Mouse (Mus musculus) testis, adult 2 months (tissue): ENCODE measurements around the gene Acsm3. TPM values are rescaled to one million over a fixed set of nuclear protein-coding genes. Genes with fewer than 3 reads are reported as not detected.

Experiments
- H3K27ac ChIP-seq: fragments of 200-500 bp; 2 replicates; pipeline ENCODE4 v1.5.1; 2012; ENCODE audit warnings: low read depth, low read length; ENCODE audit not compliant: control insufficient read depth, insufficient read depth
- H3K27me3 ChIP-seq: fragments of 200-500 bp; 2 replicates; pipeline ENCODE4 v1.6.1; 2012; ENCODE audit warnings: mild to moderate bottlenecking, low read length, moderate library complexity; ENCODE audit not compliant: control insufficient read depth, insufficient read depth
- H3K36me3 ChIP-seq: fragments of 200-500 bp; 2 replicates; pipeline ENCODE4 v1.6.1; 2012; ENCODE audit warnings: mild to moderate bottlenecking, low read length; ENCODE audit not compliant: control insufficient read depth, insufficient read depth
- H3K4me1 ChIP-seq: fragments of 200-500 bp; 2 replicates; pipeline ENCODE4 v1.6.1; 2012; ENCODE audit warnings: low read length; ENCODE audit not compliant: control insufficient read depth, insufficient read depth
- H3K4me3 ChIP-seq: fragments of 200-500 bp; 2 replicates; pipeline ENCODE4 v1.5.1; 2012; ENCODE audit warnings: low read depth, mild to moderate bottlenecking, low read length, moderate library complexity, mixed read lengths; ENCODE audit not compliant: control insufficient read depth
- CTCF ChIP-seq: fragments of 200-500 bp; IDR thresholded peaks from 2 replicates; pipeline ENCODE4 v1.5.1; 2012; ENCODE audit warnings: low read depth, mild to moderate bottlenecking, inconsistent platforms, low read length, moderate library complexity; ENCODE audit not compliant: control insufficient read depth, insufficient read depth, insufficient replicate concordance
- POLR2A ChIP-seq: fragments of 200-500 bp; IDR thresholded peaks from 2 replicates; pipeline ENCODE4 v1.6.1; 2012; ENCODE audit warnings: low read depth, mild to moderate bottlenecking, inconsistent platforms, low read length, moderate library complexity; ENCODE audit not compliant: control insufficient read depth
- polyA plus RNA-seq: library from polyadenylated mRNA; depleted of rRNA; stranded (reverse); fragments of >200 nt; gene quantifications from 2 replicates; pipeline ENCODE4 v1.2.3, GENCODE M21; 2012

Gene Acsm3
- polyA plus RNA-seq, 1 experiment: 0.42 TPM

- Histone ChIP-seq H3K27me3 (no peaks in the 10 kb centered on the region), H3K4me1 (peaks cover 6% of the 10 kb centered on the region), H3K27ac (no peak overlapping the region), H3K4me3 (peak overlapping the region; percentile 87), H3K36me3 (no peaks in the 10 kb centered on the region)
- TF ChIP-seq POLR2A (no peak), CTCF (peak; percentile 13; the same call in 1 of the 2 replicates)
Observed at GRCm38 (mm10) chr7:119744321-119744720, 16.4 kb upstream of the Acsm3 start.

GRCm38 (mm10) chr7:119745869-119746268 lies 14.9 kb upstream of the Acsm3 start:
- Histone ChIP-seq H3K36me3 (no peaks in the 10 kb centered on the region), H3K4me1 (peaks cover 6% of the 10 kb centered on the region), H3K27me3 (no peaks in the 10 kb centered on the region), H3K27ac (no peak overlapping the region; the same call in 1 of the 2 replicates), H3K4me3 (peak overlapping the region; percentile 73)
- TF ChIP-seq POLR2A (no peak), CTCF (no peak)

- Histone ChIP-seq H3K4me3 (no peak overlapping the region), H3K27me3 (no peaks in the 10 kb centered on the region), H3K4me1 (peaks cover 6% of the 10 kb centered on the region), H3K36me3 (no peaks in the 10 kb centered on the region), H3K27ac (no peak overlapping the region)
- TF ChIP-seq CTCF (no peak), POLR2A (no peak)
Observed at GRCm38 (mm10) chr7:119748761-119749160, 12.0 kb upstream of the Acsm3 start.

GRCm38 (mm10) chr7:119749942-119750341 lies 10.8 kb upstream of the Acsm3 start:
- TF ChIP-seq CTCF: no peak
- no peak for TF ChIP-seq POLR2A
- Histone ChIP-seq H3K36me3 (no peaks in the 10 kb centered on the region), H3K27ac (no peak overlapping the region)

GRCm38 (mm10) chr7:119753696-119754095 lies 7.0 kb upstream of the Acsm3 start:
- TF ChIP-seq CTCF (no peak), POLR2A (no peak)
- Histone ChIP-seq H3K4me3 (no peak overlapping the region), H3K27ac (no peak overlapping the region), H3K4me1 (no peaks in the 10 kb centered on the region), H3K36me3 (no peaks in the 10 kb centered on the region), H3K27me3 (no peaks in the 10 kb centered on the region)

More at GRCm38 (mm10) chr7:119749942-119750341, 10.8 kb upstream of the Acsm3 start:
- H3K4me3 ChIP-seq: no peak overlapping the region
- no peaks in the 10 kb centered on the region for H3K4me1 ChIP-seq
- H3K27me3 ChIP-seq: no peaks in the 10 kb centered on the region

- no peak overlapping the region for H3K4me3 ChIP-seq
- H3K36me3 ChIP-seq: no peaks in the 10 kb centered on the region
- no peak overlapping the region for H3K27ac ChIP-seq
- no peaks in the 10 kb centered on the region; the same call in 1 of the 2 replicates for H3K4me1 ChIP-seq
- TF ChIP-seq CTCF (no peak), POLR2A (no peak)
- H3K27me3 ChIP-seq: no peaks in the 10 kb centered on the region
Observed at GRCm38 (mm10) chr7:119762166-119762697, 1.5 kb downstream of the Acsm3 start.

GRCm38 (mm10) chr7:119764377-119764776 lies 3.7 kb downstream of the Acsm3 start:
- no peak overlapping the region for H3K27ac ChIP-seq
- no peak overlapping the region for H3K4me3 ChIP-seq
- no peaks in the 10 kb centered on the region for H3K27me3 ChIP-seq
- TF ChIP-seq CTCF (no peak), POLR2A (no peak)
- H3K4me1 ChIP-seq: no peaks in the 10 kb centered on the region; the same call in 1 of the 2 replicates
- no peaks in the 10 kb centered on the region for H3K36me3 ChIP-seq
